Mouse (Mus musculus): ENCODE data around the gene Micall1.

Gene Micall1

GRCm38 (mm10) chr15:79176905-79177304 is 68.2 kb downstream of the Micall1 start:
- no peak for DNase-seq (ENCODE audit: low spot score)

GRCm38 (mm10) chr15:79185213-79185612 is 76.5 kb downstream of the Micall1 start:
- no peak for DNase-seq (ENCODE audit: low spot score)
